ENCODE assay signal across 25 mouse cellular contexts in the genomic region with DNA sequence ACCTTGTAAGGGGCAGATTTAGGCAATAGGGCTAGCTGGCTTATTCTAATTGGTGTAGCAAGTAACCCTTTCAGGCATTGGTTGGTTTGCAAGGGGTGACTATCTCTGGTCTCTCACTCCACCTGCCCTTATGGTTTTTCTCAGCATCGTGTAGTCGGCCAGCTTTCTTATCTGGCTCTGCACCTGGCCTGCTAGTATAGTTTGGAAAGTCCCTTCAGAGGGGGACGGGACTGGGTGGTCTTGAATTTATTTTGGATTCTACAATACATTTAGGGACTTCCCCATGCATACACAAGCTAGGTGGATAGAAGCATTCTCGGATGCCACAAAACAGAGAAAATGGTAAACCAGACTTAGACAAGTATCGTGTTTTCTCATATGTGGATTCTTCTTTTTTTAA.
"Had no signal": no experiment of that assay in that cellular context is flagged by ENCODE, and none has a peak within 500 bp of the region (broad histone marks: within the 10 kb centered on the region; RNA-seq: fewer than 3 reads in every experiment).

No protein-coding gene starts in this region.

- H3K4me3 ChIP-seq: embryonic facial prominence, embryonic 10.5 days; embryonic facial prominence, embryonic 12.5 days; embryonic facial prominence, embryonic 13.5 days; embryonic facial prominence, embryonic 15.5 days; erythroblast, embryonic 14.5 days; forebrain, embryonic 10.5 days; forebrain, embryonic 12.5 days; forebrain, embryonic 13.5 days; forebrain, embryonic 15.5 days; gastrocnemius, adult 2 months; heart, adult 2 months had no signal

- DNase-seq: cerebellum, adult 9-10 months; cerebellum, adult 9-11 months; cerebellum, postnatal 10 days; cerebellum, postnatal 14 days; cerebellum, postnatal 25 days; cerebellum, postnatal 36 days; embryo, embryonic 11 days; forebrain, postnatal 0 days; gastrocnemius, adult 2 months; gastrocnemius, postnatal 10 days; gastrocnemius, postnatal 14 days; gastrocnemius, postnatal 25 days; gastrocnemius, postnatal 36 days; heart, adult 11 months; heart, adult 18-20 months; heart, adult 2 months had no signal

- H3K27ac ChIP-seq: embryonic facial prominence, embryonic 10.5 days; embryonic facial prominence, embryonic 12.5 days; embryonic facial prominence, embryonic 13.5 days; embryonic facial prominence, embryonic 15.5 days; forebrain, embryonic 10.5 days; forebrain, embryonic 12.5 days; forebrain, embryonic 13.5 days; forebrain, embryonic 15.5 days; gastrocnemius, adult 2 months; heart, adult 2 months had no signal

- H3K9ac ChIP-seq: embryonic facial prominence, embryonic 12.5 days; embryonic facial prominence, embryonic 13.5 days; embryonic facial prominence, embryonic 15.5 days; forebrain, embryonic 12.5 days; forebrain, embryonic 13.5 days; forebrain, embryonic 15.5 days; forebrain, postnatal 0 days had no signal

- H3K9me3 ChIP-seq: embryonic facial prominence, embryonic 10.5 days; embryonic facial prominence, embryonic 12.5 days; embryonic facial prominence, embryonic 13.5 days; embryonic facial prominence, embryonic 15.5 days; forebrain, embryonic 10.5 days; forebrain, embryonic 12.5 days; forebrain, embryonic 13.5 days; forebrain, embryonic 15.5 days had no signal

- H3K4me1 ChIP-seq: embryonic facial prominence, embryonic 10.5 days; embryonic facial prominence, embryonic 12.5 days; embryonic facial prominence, embryonic 13.5 days; embryonic facial prominence, embryonic 15.5 days; forebrain, embryonic 10.5 days; forebrain, embryonic 12.5 days; forebrain, embryonic 13.5 days; forebrain, embryonic 15.5 days had no signal

- H3K4me2 ChIP-seq: embryonic facial prominence, embryonic 12.5 days; embryonic facial prominence, embryonic 13.5 days; embryonic facial prominence, embryonic 15.5 days; forebrain, embryonic 12.5 days; forebrain, embryonic 13.5 days; forebrain, embryonic 15.5 days had no signal

- H3K27me3 ChIP-seq: embryonic facial prominence, embryonic 12.5 days; embryonic facial prominence, embryonic 13.5 days; embryonic facial prominence, embryonic 15.5 days; forebrain, embryonic 12.5 days; forebrain, embryonic 13.5 days; forebrain, embryonic 15.5 days had no signal
